Mouse (Mus musculus): ENCODE measurements at regions not wholly inside any gene's neighbourhood (a gene's known extent, or its start where the extent isn't known, plus 50 kb on each side); places are given as distances from the start of the nearest gene placed in this dataset.
A peak's percentile ranks its signal among the peaks of the same experiment; 100 is the strongest.

DNA sequence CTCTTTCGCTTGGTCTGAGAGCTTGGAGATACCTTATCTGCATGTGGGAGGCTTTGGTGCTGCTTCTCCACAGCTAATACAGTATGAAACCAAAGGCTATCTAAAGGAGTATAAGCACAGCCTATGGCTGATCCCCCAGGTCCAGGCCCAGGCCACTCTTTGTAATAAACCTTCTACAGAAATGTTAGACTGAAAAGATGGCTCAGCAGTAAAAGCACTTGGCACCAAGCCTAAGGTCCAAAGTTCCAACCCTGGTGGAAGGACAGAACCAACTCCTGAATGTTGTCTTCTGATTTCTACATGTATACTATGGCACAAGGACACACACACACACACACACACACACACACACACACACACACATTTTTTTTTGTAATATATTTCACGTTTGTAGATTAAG lies 1397.2 kb upstream of the Cntnap5a start:
- ATAC-seq (ENCODE audit: insufficient number of reproducible peaks, low FRiP score, low TSS enrichment), result no peak

DNA sequence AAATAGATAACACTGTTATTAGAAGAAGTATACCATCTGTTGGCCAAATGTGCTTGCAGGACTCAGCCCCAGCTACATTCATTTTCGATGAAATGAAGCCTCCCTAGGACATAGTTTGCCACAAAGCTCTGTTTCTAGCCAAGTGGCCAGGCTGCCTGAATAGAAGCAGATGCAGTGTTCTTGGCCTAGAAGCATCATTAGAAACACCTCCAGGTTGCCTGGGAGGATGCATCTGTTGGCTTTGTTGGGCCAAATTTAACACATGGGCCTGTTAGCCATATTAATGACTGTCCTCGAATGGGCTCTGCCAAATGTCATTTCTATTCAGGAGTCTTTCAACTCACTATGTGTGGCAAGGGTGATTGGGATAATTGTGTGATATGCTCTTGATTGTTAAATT lies 1354.0 kb upstream of the Cntnap5a start:
- peak; percentile 99 for ATAC-seq (ENCODE audit: insufficient number of reproducible peaks, low FRiP score, low TSS enrichment)

GRCm38 (mm10) chr1:114358215-114358995 lies 1326.2 kb upstream of the Cntnap5a start:
- no peak for ATAC-seq (ENCODE audit: insufficient number of reproducible peaks, low FRiP score, low TSS enrichment)

GRCm38 (mm10) chr1:114392034-114392433 lies 1292.5 kb upstream of the Cntnap5a start:
- ATAC-seq (ENCODE audit: insufficient number of reproducible peaks, low FRiP score, low TSS enrichment), result no peak
